Comparison of ENCODE assay signal across 10 mouse cellular contexts in genomic region chr3:65110190-65110589, GRCm38 (mm10). TPM values are rescaled to one million over a fixed set of nuclear protein-coding genes. Genes with fewer than 3 reads are reported as not detected.
DNase-seq lines count a peak whose midpoint lies in the region; ATAC-seq and TF ChIP-seq lines count a peak whose summit lies in the region.
"Had no signal": no experiment of that assay in that cellular context is flagged by ENCODE, and none has a peak within 500 bp of the region (broad histone marks: within the 10 kb centered on the region; RNA-seq: fewer than 3 reads in every experiment).

No protein-coding gene starts in this region.

- H3K27me3 ChIP-seq in lung, postnatal 0 days (replicated peaks; ENCODE audit: insufficient read depth, low read length) = 0 out of 2 replicates have a peak, but pooled peaks cover 5% of the 10 kb centered on the region
- 0 out of 2 replicates have a peak, but pooled peaks cover 6% of the 10 kb centered on the region for H3K27me3 ChIP-seq in limb, embryonic 14.5 days (ENCODE audit: control insufficient read depth, insufficient read depth, low read length)

- intact Hi-C loops in gastrocnemius, adult 2 months (cut with DNase I) = no loop called here
- intact Hi-C loops in gastrocnemius, postnatal 14 days (cut with DNase I; ENCODE audit: low total_unique reads) = no loop called here

- peak overlapping the region; percentile 50 for H3K4me2 ChIP-seq in lung, postnatal 0 days (replicated peaks; ENCODE audit: low read depth, low read length)
- H3K4me2 ChIP-seq in limb, embryonic 14.5 days (replicated peaks; ENCODE audit: low read depth, low read length, severe bottlenecking) = peak overlapping the region; percentile 63

- no peaks in the 10 kb centered on the region for H3K4me1 ChIP-seq in lung, postnatal 0 days (ENCODE audit: insufficient read depth, low read depth, low read length)
- H3K4me1 ChIP-seq in lung, adult 2 months (ENCODE audit: control insufficient read depth, insufficient read depth, low read length) = no peaks in the 10 kb centered on the region
- H3K4me1 ChIP-seq in limb, embryonic 14.5 days (ENCODE audit: control insufficient read depth, insufficient read depth, low read length) = peaks cover 3% of the 10 kb centered on the region; the same call in 1 of the 2 replicates

- H3K27ac ChIP-seq in gastrocnemius, adult 2 months = no peak overlapping the region
- no peak overlapping the region for H3K27ac ChIP-seq in lung, postnatal 0 days (ENCODE audit: low read length)
- H3K27ac ChIP-seq in limb, embryonic 14.5 days (replicated peaks; ENCODE audit: low read depth, low read length) = no peak overlapping the region

- no peak for TF ChIP-seq EP300 in lung, postnatal 0 days (IDR thresholded peaks at IDR 0.05)

- no peak for TF ChIP-seq POLR2A in lung, adult 2 months (IDR thresholded peaks at IDR 0.05; ENCODE audit: borderline replicate concordance, extremely low read depth, low read depth, low read length)
- no peak for TF ChIP-seq POLR2A in limb, embryonic 14.5 days (IDR thresholded peaks at IDR 0.05; ENCODE audit: borderline replicate concordance, extremely low read depth, insufficient read depth, insufficient read length)

- H3K9me3 ChIP-seq in lung, postnatal 0 days (ENCODE audit: low read length) = no peaks in the 10 kb centered on the region
- no peaks in the 10 kb centered on the region for H3K9me3 ChIP-seq in limb, embryonic 14.5 days (ENCODE audit: control insufficient read depth, low read length)

- H3K9ac ChIP-seq in lung, postnatal 0 days (replicated peaks; ENCODE audit: low read depth) = no peak overlapping the region
- peak overlapping the region; percentile 46 for H3K9ac ChIP-seq in limb, embryonic 14.5 days (ENCODE audit: low read depth, low read length, severe bottlenecking)

- peak overlapping the region; percentile 69 for H3K4me3 ChIP-seq in gastrocnemius, adult 2 months
- 0 out of 2 replicates have a peak overlapping the region, but pooled peaks have one; percentile 8 for H3K4me3 ChIP-seq in lung, postnatal 0 days (ENCODE audit: low read depth, low read length)
- no peak overlapping the region for H3K4me3 ChIP-seq in lung, adult 2 months (replicated peaks; ENCODE audit: extremely low read depth, low read depth, low read length)
- peak overlapping the region; percentile 35 for H3K4me3 ChIP-seq in limb, embryonic 14.5 days (replicated peaks; ENCODE audit: low read length)

- no peak for ATAC-seq in lung, postnatal 0 days
- ATAC-seq in limb, embryonic 14.5 days (ENCODE audit: low FRiP score, low read depth) = no peak

- no peaks in the 10 kb centered on the region for H3K36me3 ChIP-seq in lung, postnatal 0 days (ENCODE audit: insufficient read depth, low read length)
- no peaks in the 10 kb centered on the region for H3K36me3 ChIP-seq in limb, embryonic 14.5 days (ENCODE audit: control insufficient read depth, insufficient read depth, low read length)

- 40% methylated on average over 9 of the region's 9 CpGs for WGBS in lung, postnatal 0 days
- WGBS in lung, adult 2 months = 56% methylated on average over 9 of the region's 9 CpGs
- WGBS in limb, embryonic 14.5 days = 52% methylated on average over 9 of the region's 9 CpGs

- no peak for TF ChIP-seq CTCF in gastrocnemius, adult 2 months (IDR thresholded peaks at IDR 0.05)
- no peak for TF ChIP-seq CTCF in lung, postnatal 0 days (IDR thresholded peaks at IDR 0.05)
- TF ChIP-seq CTCF in lung, adult 2 months (IDR thresholded peaks at IDR 0.05; ENCODE audit: insufficient read depth, low read length) = no peak

- DNase-seq in gastrocnemius, adult 2 months = no peak
- DNase-seq in gastrocnemius, postnatal 14 days = no peak
- DNase-seq in lung, postnatal 0 days (ENCODE audit: low spot score) = no peak
- DNase-seq in lung, adult 2 months = no peak
- no peak for DNase-seq in limb, embryonic 14.5 days (ENCODE audit: low spot score)
- DNase-seq in urinary bladder, postnatal 4 days (ENCODE audit: low spot score in 2 of 2) = no peak
- no peak for DNase-seq in urinary bladder, postnatal 14 days (ENCODE audit: low spot score)
- no peak for DNase-seq in T-cell, adult 2 months (ENCODE audit: low spot score)
- DNase-seq: lung, postnatal 10 days; retina, postnatal 1 day had no signal

RNA-seq across cellular contexts. Expression of gene Kcnab1, which starts 1.0 kb away (rescaled TPM):
- total RNA-seq in gastrocnemius, adult 2 months (2021) = 10 to 100 TPM; 19.0 to 25.0 TPM
- 1 to 10 TPM; 7.8 to 9.1 TPM for total RNA-seq in gastrocnemius, postnatal 14 days (2021)
- polyA plus RNA-seq in lung, postnatal 0 days (2015; fragmentation: Nextera tagmentation; extraction: Ambion mirVana) = 0.63 and 0.76 TPM in 2 replicates
- 0.63 and 1.1 TPM in 2 replicates for polyA plus RNA-seq in lung, adult 2 months (2012; rRNA removed)
- 4.0 and 4.2 TPM in 2 replicates for polyA plus RNA-seq in limb, embryonic 14.5 days (2012; rRNA removed)
- 9.2 and 10.4 TPM in 2 replicates for polyA plus RNA-seq in limb, embryonic 14.5 days (2014; fragmentation: Nextera tagmentation; extraction: Ambion mirVana)
